Mouse (Mus musculus) heart, adult 2 months (tissue): ENCODE measurements at regions not wholly inside any gene's neighbourhood (a gene's known extent, or its start where the extent isn't known, plus 50 kb on each side); places are given as distances from the start of the nearest gene placed in this dataset.

Experiments used
- DNase-seq, 2 experiments: peaks; one replicate each; pipeline ENCODE4 v3.0.0; 2021
- H3K27ac ChIP-seq: fragments of 200-600 bp; 2 replicates; pipeline ENCODE4 v1.8.1; 2022
- H3K27me3 ChIP-seq: fragments of 200-500 bp; 2 replicates; pipeline ENCODE4 v1.6.1; 2012; ENCODE audit warnings: mild to moderate bottlenecking, low read length, inconsistent platforms, mixed read lengths; ENCODE audit not compliant: control insufficient read depth, insufficient read depth
- H3K36me3 ChIP-seq: fragments of 200-500 bp; 2 replicates; pipeline ENCODE4 v1.6.1; 2012; ENCODE audit warnings: low read length, inconsistent platforms; ENCODE audit not compliant: control insufficient read depth, insufficient read depth
- H3K4me1 ChIP-seq: fragments of 200-500 bp; 2 replicates; pipeline ENCODE4 v1.6.1; 2011; ENCODE audit warnings: low read length; ENCODE audit not compliant: control insufficient read depth, insufficient read depth
- H3K4me3 ChIP-seq: fragments of 200-600 bp; 2 replicates; pipeline ENCODE4 v1.8.1; 2022
- H3K79me2 ChIP-seq: fragments of 200-500 bp; replicated peaks from 2 replicates; pipeline ENCODE4 v1.6.1; 2012; ENCODE audit warnings: mild to moderate bottlenecking, inconsistent platforms, low read length, moderate library complexity, mixed read lengths; ENCODE audit not compliant: control insufficient read depth, insufficient read depth
- H3K9ac ChIP-seq: fragments of 200-500 bp; 2 replicates; pipeline ENCODE4 v1.6.1; 2012; ENCODE audit warnings: low read depth, mild to moderate bottlenecking, control low read depth, inconsistent platforms, low read length, mixed read lengths
- CTCF ChIP-seq: fragments of 200-600 bp; IDR thresholded peaks from 2 replicates; pipeline ENCODE4 v1.8.1; 2022; ENCODE audit warnings: antibody characterized with exemption, mild to moderate bottlenecking, moderate library complexity
- EP300 ChIP-seq: fragments of 200-500 bp; IDR thresholded peaks from 2 replicates; pipeline ENCODE4 v1.6.1; 2011; ENCODE audit warnings: low read depth, low read length, control low read depth; ENCODE audit not compliant: insufficient read depth
- POLR2A ChIP-seq: fragments of 200-500 bp; IDR thresholded peaks from 2 replicates; pipeline ENCODE4 v1.6.1; 2011; ENCODE audit warnings: mild to moderate bottlenecking, low read depth, low read length, control low read depth; ENCODE audit not compliant: insufficient read depth
- WGBS: fragments of 180-500 bp; shearing (Covaris S2); methylation state at CpG from one replicate; pipeline ENCODE4 v1.1.7; 2018; 5-methylcytosine and 5-hydroxymethylcytosine counted together
- intact Hi-C: fragments of 180-260 bp; cut with DNase I; formaldehyde crosslinking; loops from one replicate; pipeline ENCODE4 v1.15.1; 2025

GRCm38 (mm10) chr7:67854080-67855022, 94.8 kb upstream of the Synm start:
- no peaks in the 10 kb centered on the region for H3K79me2 ChIP-seq
- DNase-seq, result no peak
- intact Hi-C loops, result no loop called here
- H3K4me3 ChIP-seq, result no peak overlapping the region
- H3K27ac ChIP-seq, result no peak overlapping the region
- no peaks in the 10 kb centered on the region for H3K36me3 ChIP-seq
- no peaks in the 10 kb centered on the region for H3K4me1 ChIP-seq
- H3K9ac ChIP-seq, result no peak overlapping the region
- 48% methylated on average over 14 of the region's 14 CpGs for WGBS
- TF ChIP-seq EP300, result no peak
- TF ChIP-seq POLR2A, result no peak
- no peak for TF ChIP-seq CTCF
- no peaks in the 10 kb centered on the region for H3K27me3 ChIP-seq

GRCm38 (mm10) chr7:67852859-67853258, 93.3 kb upstream of the Synm start:
- TF ChIP-seq POLR2A (no peak), CTCF (no peak), EP300 (no peak)
- no peak for DNase-seq
- no peaks in the 10 kb centered on the region for H3K27me3 ChIP-seq
- H3K4me3 ChIP-seq, result no peak overlapping the region
- 97% methylated on average over 3 of the region's 3 CpGs for WGBS
- intact Hi-C loops, result no loop called here
- no peak overlapping the region for H3K9ac ChIP-seq
- H3K27ac ChIP-seq, result no peak overlapping the region
- H3K36me3 ChIP-seq, result no peaks in the 10 kb centered on the region
- no peaks in the 10 kb centered on the region for H3K4me1 ChIP-seq
- no peaks in the 10 kb centered on the region for H3K79me2 ChIP-seq

- WGBS, result 15% methylated on average over 7 of the region's 7 CpGs
- Histone ChIP-seq H3K4me1 (no peaks in the 10 kb centered on the region), H3K9ac (no peak overlapping the region), H3K4me3 (peak overlapping the region; percentile 3), H3K36me3 (no peaks in the 10 kb centered on the region), H3K27ac (peak overlapping the region; percentile 9; the same call in 1 of the 2 replicates), H3K27me3 (no peaks in the 10 kb centered on the region), H3K79me2 (no peaks in the 10 kb centered on the region)
- intact Hi-C loops, result no loop called here
- no peak for TF ChIP-seq EP300
- TF ChIP-seq CTCF, result no peak
- TF ChIP-seq POLR2A, result no peak
- peak in 1 of 2 experiments; percentile 23 for DNase-seq
Measured at GRCm38 (mm10) chr7:67849509-67849862, 89.9 kb upstream of the Synm start.

- Histone ChIP-seq H3K4me3 (peak overlapping the region; percentile 3), H3K27me3 (no peaks in the 10 kb centered on the region), H3K4me1 (no peaks in the 10 kb centered on the region), H3K36me3 (no peaks in the 10 kb centered on the region), H3K9ac (no peak overlapping the region), H3K27ac (peak overlapping the region; percentile 9; the same call in 1 of the 2 replicates), H3K79me2 (no peaks in the 10 kb centered on the region)
- TF ChIP-seq POLR2A (peak; percentile 52; the same call in 1 of the 2 replicates), CTCF (no peak)
- peak; percentile 57 for DNase-seq
- WGBS, result 5% methylated on average over 35 of the region's 35 CpGs
- intact Hi-C loops, result no loop called here
Measured at GRCm38 (mm10) chr7:67848589-67849508, 89.3 kb upstream of the Synm start.

GRCm38 (mm10) chr7:67846796-67847195, 87.3 kb upstream of the Synm start:
- DNase-seq, result no peak
- Histone ChIP-seq H3K36me3 (no peaks in the 10 kb centered on the region), H3K79me2 (no peaks in the 10 kb centered on the region), H3K27ac (no peak overlapping the region), H3K4me3 (no peak overlapping the region), H3K4me1 (no peaks in the 10 kb centered on the region), H3K27me3 (no peaks in the 10 kb centered on the region), H3K9ac (no peak overlapping the region)
- intact Hi-C loops, result no loop called here
- no peak for TF ChIP-seq POLR2A
- no peak for TF ChIP-seq EP300
- no peak for TF ChIP-seq CTCF
- 43% methylated on average over 8 of the region's 8 CpGs for WGBS
